Mouse (Mus musculus) cerebellum, adult 2 months (tissue): Measurements from ENCODE around the gene Olfr284.

Experiments used
- CTCF ChIP-seq: fragments of 200-500 bp; IDR thresholded peaks from 2 replicates; pipeline ENCODE4 v1.5.1; 2011; ENCODE audit warnings: low read depth, mild to moderate bottlenecking, control low read depth, low read length, moderate library complexity, borderline replicate concordance; ENCODE audit not compliant: insufficient read depth
- POLR2A ChIP-seq: fragments of 200-500 bp; IDR thresholded peaks from 2 replicates; pipeline ENCODE4 v1.6.1; 2011; ENCODE audit warnings: low read length, control low read depth, borderline replicate concordance; ENCODE audit not compliant: insufficient read depth

GRCm38 (mm10) chr15:98315703-98316102, 25.1 kb downstream of the Olfr284 start:
- TF ChIP-seq CTCF = no peak
- TF ChIP-seq POLR2A = no peak
